Mouse (Mus musculus): ENCODE results near the gene 4933407L21Rik. TPM values are rescaled to one million over a fixed set of nuclear protein-coding genes. Genes with fewer than 3 reads are reported as not detected.

The 4933407L21Rik gene
- total RNA-seq, 1 experiment from 2014 or later = 0.23 TPM

Other genes starting within 250 kb of the 4933407L21Rik start
- 130 and 158 TPM in 2 replicates for gene A630001G21Rik, start 149.8 kb upstream of the 4933407L21Rik start, total RNA-seq (2017)
- gene Cab39, start 135.0 kb upstream of the 4933407L21Rik start, total RNA-seq (2017) = 176 and 179 TPM in 2 replicates
- gene Itm2c, start 34.2 kb upstream of the 4933407L21Rik start, total RNA-seq (2017) = 20.7 and 24.3 TPM in 2 replicates
- 0.81 and 1.4 TPM in 2 replicates for gene Gpr55, start 32.5 kb downstream of the 4933407L21Rik start, total RNA-seq (2017)
- not detected in 2 replicates for gene Spata3, start 88.3 kb downstream of the 4933407L21Rik start, total RNA-seq (2017)
- not detected in 2 replicates for gene 2810459M11Rik, start 117.4 kb downstream of the 4933407L21Rik start, total RNA-seq (2017)
- gene Psmd1, start 135.9 kb downstream of the 4933407L21Rik start, total RNA-seq (2017) = 39.8 and 44.5 TPM in 2 replicates
- not detected in 2 replicates for gene Htr2b, start 183.5 kb downstream of the 4933407L21Rik start, total RNA-seq (2017)
- 8.1 TPM in 1 of 2 replicates, not detected in the other for gene Gm21972, start 205.2 kb downstream of the 4933407L21Rik start, total RNA-seq (2017)
- 6.0 and 8.7 TPM in 2 replicates for gene Armc9, start 226.3 kb downstream of the 4933407L21Rik start, total RNA-seq (2017)

Measured in neutrophil, adult 5-6 weeks (primary cell).